Mouse (Mus musculus): ENCODE data around the gene Ddx39b.

The Ddx39b gene

DNA sequence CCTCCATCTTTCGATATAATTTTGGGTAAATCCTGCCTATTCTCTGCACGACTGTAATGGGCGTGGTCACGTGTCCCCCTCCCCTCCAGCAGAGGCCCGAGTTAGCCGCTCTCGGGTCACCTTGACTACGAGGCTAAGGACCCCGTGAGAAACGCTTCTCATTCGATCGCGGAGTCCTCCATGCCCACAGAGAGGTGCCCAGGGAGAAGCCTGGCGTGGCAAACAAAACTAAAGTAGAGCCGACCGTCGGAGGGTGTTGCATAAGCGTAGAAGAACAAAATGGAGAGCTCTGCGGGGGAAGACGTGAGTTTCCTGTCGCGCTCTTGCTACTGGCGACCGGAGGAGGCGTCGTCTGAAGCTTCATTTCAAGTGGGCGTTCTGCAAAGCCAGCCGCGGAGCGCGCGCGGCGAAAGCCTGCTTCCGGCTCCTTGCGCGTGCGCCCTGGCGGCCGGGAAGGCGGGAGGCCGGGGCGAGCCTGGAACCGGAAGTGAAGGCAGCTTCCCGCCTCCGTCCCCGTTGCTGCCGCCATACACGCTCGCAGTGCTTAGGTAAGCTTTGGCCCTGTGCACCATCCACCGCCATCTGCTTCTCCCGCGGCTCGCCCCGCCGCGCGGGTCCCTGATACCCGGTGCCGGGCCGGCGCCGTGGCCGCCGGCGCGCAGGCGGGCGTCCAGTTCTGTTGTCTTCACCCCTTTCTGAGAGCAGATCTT lies at the start of gene Ddx39b:
Ddx39b (plus strand) TSS at position 442 of the 710 bp plus-strand sequence.
- peak; percentile 96 to 98 for DNase-seq

- DNase-seq: no peak
Measured at GRCm38 (mm10) chr17:35192924-35193323, 48.6 kb upstream of the Ddx39b start.

- no peak for DNase-seq
Measured at GRCm38 (mm10) chr17:35193881-35194843, 47.4 kb upstream of the Ddx39b start, which contains the start of gene Ltb. TSS of gene Ltb (plus strand) at chr17:35194439.

DNA sequence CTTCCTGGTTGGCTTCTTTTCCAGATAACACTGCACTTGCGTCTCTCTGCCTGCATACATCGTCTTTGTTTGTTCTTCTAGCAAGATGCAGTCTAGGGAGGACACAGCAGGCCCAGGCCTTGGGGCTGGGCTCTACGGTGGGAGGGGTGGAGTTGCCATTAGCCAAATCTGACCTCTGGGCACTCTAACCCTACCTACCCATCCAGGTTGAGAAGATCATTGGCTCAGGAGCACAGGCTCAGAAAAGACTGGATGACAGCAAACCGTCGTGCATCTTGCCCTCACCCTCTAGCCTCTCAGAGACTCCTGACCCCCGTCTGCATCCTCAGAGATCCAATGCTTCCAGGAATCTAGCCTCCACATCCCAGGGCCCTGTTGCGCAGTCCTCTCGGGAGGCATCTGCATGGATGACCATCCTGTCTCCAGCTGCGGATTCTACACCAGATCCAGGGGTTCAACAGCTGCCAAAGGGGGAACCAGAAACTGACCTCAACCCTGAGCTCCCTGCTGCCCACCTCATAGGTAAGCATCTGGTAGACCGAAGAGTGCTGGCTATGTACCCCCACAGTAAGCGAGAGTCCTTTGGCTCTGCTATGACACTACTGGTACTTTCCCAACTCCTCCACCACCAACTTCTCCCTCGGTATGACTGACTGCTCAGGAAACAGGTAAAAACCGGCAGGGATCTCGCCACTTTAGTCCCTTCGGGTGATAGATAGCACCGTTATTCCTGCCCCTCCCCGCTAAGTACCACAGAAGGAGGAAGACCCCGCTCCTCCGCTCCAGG lies 46.5 kb upstream of the Ddx39b start:
- DNase-seq: no peak

DNA sequence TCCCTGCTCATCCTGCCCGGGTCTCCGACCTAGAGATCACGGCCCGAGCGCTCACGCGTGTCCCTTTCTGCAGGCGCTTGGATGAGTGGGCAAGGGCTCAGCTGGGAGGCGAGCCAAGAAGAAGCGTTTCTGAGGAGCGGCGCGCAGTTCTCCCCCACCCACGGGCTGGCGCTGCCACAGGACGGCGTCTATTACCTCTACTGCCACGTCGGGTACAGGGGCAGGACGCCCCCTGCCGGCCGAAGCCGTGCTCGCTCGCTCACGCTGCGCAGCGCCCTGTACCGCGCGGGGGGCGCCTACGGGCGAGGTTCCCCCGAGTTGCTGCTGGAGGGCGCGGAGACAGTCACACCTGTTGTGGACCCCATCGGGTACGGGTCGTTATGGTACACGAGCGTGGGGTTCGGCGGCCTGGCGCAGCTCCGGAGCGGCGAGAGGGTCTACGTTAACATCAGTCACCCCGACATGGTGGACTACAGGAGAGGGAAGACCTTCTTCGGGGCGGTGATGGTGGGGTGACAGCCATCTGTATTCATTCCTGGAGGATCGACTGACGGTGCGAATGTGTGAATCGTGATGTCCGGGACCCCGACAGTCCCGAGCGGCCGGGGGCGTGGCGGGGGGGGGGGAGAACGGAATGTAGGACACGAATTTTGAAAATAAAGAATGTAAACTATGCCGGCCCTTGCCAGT lies 45.8 kb upstream of the Ddx39b start:
- peak; percentile 84 to 86 for DNase-seq

DNA sequence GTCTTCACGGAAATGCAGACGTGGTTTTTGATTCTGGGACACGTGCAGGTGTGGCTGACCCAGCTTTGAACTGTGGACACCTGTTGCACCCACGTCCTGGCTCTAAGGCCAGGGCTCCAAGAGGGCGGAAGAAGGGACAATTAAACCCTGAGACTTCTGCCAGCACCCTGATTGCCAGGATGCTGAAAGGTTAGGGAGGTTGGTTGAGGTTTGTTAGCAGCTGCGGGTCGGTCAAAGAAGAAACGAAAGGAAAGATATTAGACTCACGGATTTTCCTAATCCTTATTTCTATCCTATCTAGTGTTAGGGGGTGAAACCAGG lies 45.3 kb upstream of the Ddx39b start:
- no peak for DNase-seq

- DNase-seq: no peak
Measured at GRCm38 (mm10) chr17:35197126-35197525, 44.4 kb upstream of the Ddx39b start.

DNA sequence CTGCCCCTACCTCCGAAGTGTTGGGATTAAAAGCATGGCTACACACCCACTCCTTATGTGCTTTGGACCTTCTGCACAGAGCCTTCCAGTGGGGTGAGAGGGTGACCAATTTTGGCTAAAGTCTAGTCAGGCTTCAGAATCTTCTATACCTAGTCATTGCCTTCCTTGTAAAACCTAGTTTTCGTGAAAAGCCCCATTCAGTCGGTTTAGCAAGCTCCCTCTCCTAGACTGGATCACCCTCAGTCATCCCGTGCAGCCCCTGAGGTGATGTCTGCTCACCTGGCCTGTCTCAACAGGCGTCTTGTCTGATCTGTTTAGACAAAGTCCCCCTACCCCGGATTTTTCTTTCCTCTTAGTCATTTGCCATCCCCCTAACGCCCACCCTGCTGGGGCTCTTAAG lies 43.5 kb upstream of the Ddx39b start:
- DNase-seq: no peak

- no peak for DNase-seq
Measured at GRCm38 (mm10) chr17:35198946-35199345, 42.6 kb upstream of the Ddx39b start.

DNA sequence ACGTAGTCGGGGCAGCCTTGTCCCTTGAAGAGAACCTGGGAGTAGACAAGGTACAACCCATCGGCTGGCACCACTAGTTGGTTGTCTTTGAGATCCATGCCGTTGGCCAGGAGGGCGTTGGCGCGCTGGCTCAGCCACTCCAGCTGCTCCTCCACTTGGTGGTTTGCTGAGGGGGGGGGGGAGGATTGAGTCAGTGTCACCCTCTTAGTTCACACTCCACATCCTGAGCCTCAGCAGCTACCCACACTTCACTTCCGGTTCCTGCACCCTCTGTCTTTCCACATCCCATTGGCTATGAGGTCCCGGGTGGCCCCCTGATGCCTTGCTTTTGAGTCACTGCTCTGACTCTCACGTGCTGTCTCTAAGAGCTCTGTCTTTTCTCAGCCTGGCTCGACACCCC lies 41.1 kb upstream of the Ddx39b start:
- DNase-seq: no peak

DNA sequence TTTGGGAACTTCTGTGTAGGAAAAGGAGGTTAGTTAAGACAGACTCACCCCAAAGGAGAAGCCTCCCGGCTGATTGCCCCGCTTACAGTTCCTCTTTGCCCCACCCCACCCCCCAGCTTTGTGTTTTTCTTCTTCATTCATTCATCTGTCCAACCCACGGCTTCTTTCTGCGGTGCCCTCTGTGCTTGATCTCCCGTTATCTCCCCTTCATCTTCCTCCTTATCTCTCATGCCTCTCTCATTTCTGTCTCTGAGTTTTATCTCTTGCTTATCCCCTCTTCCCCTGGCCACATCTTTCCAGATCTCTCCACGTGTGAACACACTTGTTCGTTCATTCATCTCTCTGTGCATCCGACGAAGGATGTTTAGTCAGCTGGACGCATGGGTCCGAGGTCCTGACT lies 40.4 kb upstream of the Ddx39b start:
- DNase-seq: no peak

DNA sequence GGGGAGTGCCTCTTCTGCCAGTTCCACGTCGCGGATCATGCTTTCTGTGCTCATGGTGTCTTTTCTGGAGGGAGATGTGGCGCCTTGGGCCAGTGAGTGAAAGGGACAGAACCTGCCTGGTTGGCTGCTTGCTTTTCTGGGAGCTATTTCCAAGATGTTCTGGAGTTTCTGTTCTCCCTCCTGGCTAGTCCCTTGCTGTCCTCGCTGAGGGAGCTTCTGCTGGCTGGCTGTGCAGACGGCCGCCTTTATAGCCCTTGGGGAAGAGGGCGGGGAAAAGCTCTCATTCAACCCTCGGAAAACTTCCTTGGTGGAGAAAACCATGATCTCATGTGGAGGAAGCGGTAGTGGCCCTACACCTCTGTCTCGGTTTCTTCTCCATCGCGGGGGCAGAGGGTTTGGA lies 39.8 kb upstream of the Ddx39b start, which contains the start of gene Tnf:
Tnf (minus strand) TSS at position 221 of the 400 bp plus-strand sequence.
- no peak for DNase-seq

DNA sequence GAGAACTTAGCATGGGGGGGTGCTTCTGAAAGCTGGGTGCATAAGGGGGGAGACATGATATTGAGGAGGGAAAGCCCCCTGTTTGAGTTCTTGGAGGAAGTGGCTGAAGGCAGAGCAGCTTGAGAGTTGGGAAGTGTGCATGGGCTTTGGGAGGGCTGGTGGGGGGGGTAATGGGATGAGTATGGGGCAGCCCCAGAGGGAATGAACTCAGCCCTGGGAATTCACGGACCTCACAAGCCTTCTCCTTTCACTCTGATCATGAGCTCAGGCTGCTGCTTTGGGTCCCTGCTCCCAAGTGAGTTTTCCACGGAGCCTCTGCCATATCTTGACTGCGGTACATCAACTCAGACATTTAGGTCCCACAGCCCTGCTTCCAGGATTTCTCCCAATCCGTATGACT lies 39.1 kb upstream of the Ddx39b start:
- no peak for DNase-seq

GRCm38 (mm10) chr17:35204494-35205379 lies 36.8 kb upstream of the Ddx39b start, which contains the start of gene Lta:
TSS of gene Lta (minus strand) at chr17:35205351.
- no peak for DNase-seq

DNA sequence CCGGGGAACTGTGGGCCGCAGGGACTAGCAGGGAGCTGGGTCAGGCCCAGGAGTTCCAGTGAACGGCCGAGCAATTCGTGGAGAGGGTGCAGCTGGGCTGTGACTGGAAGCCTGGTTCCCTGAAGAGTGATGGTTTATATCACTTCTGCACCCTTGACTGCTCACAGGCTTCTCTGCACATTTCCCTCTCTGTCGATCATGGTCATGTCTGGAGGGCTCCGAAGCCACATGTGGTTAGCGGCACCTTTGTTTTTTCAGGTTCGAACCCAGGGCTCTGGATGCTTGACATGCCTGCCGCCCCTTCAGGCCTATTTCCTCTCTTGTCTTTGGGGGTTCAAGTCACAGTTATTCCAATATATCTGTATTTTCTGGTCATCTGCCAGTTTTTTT lies 36.2 kb upstream of the Ddx39b start:
- no peak for DNase-seq

- no peak for DNase-seq
Measured at GRCm38 (mm10) chr17:35209785-35210535, 31.6 kb upstream of the Ddx39b start.

DNA sequence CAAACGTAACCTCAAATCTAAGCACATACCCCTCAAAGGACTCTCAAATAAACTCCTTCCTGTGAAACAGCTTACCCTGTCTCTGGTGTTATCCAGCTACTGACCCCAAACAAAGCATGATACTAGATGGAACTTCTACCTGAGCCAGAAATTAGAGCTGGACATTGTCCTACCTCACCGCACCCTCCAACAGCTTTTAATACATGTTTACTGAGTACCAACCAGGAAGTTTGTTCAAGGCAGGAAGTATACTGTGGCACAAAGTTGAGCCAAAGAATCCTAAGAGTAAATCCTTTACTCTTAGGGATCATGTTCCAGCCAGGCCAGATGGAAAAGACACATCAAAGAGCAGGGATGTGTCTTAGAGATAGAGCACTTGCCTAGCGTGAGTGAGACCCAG lies 31.0 kb upstream of the Ddx39b start:
- DNase-seq: no peak

- no peak for DNase-seq
Measured at GRCm38 (mm10) chr17:35213071-35213470, 28.5 kb upstream of the Ddx39b start.

DNA sequence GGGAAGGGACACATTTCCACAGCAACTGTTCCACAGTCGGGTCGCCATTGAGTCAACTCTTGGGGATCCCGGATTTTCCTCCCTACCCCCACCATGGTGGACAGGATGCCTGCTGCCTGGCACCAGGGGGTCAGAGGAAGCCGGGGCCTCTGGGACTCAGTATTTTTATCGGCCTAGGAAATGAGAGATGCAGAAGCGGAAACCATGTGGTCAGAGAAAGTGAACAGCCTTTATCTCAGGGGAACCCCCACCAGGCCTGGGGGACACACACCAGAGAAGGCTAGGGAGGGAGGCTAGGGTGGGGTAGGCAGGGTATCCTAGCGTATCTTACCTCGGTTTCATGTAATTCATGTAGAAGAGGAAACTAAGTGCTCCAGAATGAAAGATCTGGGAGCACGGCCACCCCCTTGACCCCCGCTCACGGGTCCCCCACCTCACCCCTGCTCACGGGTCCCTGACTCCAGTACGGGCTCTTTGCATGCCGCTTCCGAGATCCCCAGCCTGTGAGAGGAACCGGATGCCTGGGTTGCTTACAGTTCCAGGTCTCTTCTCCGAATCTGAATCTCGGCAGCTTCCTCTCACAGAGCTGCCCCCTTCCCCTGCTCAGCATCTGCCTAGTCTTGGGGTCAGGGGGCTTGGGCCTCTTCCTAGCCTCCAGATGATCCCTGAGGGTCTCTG lies 22.9 kb upstream of the Ddx39b start:
- DNase-seq: no peak

GRCm38 (mm10) chr17:35219601-35220041 lies 21.9 kb upstream of the Ddx39b start:
- no peak for DNase-seq
